Mouse (Mus musculus) lung, embryonic 16.5 days (tissue): ENCODE measurements at regions not wholly inside any gene's neighbourhood (a gene's known extent, or its start where the extent isn't known, plus 50 kb on each side); places are given as distances from the start of the nearest gene placed in this dataset.
"Not testable (repeated sequence)": the region's sequence is repeated elsewhere in the genome, so short reads cannot be mapped to it uniquely, and the experiment has no call there.

Source experiments
- ATAC-seq: fragments of 200-750 bp; cut with Nextera tagmentation; 2 replicates; pipeline ENCODE4 v1.8.0; 2017; ENCODE audit warnings: low read depth, mild to moderate bottlenecking, moderate library complexity
- H3K27ac ChIP-seq: fragments of 300-500 bp; sonication (generic); 2 replicates; pipeline ENCODE4 v1.5.1; 2014; ENCODE audit warnings: mild to moderate bottlenecking, control low read depth, low read length
- H3K27me3 ChIP-seq: fragments of 300-500 bp; sonication (generic); 2 replicates; pipeline ENCODE4 v1.6.1; 2014; ENCODE audit warnings: low read depth, low read length, mixed read lengths; ENCODE audit not compliant: control insufficient read depth, insufficient read depth
- H3K36me3 ChIP-seq: fragments of 300-500 bp; sonication (generic); 2 replicates; pipeline ENCODE4 v1.6.1; 2014; ENCODE audit warnings: low read length; ENCODE audit not compliant: control insufficient read depth, insufficient read depth
- H3K4me1 ChIP-seq: fragments of 300-500 bp; sonication (generic); replicated peaks from 2 replicates; pipeline ENCODE4 v1.6.1; 2014; ENCODE audit warnings: low read length, mixed read lengths; ENCODE audit not compliant: control insufficient read depth, insufficient read depth
- H3K4me2 ChIP-seq: fragments of 300-500 bp; sonication (generic); 2 replicates; pipeline ENCODE4 v1.6.1; 2014; ENCODE audit warnings: low read depth, low read length, control low read depth
- H3K4me3 ChIP-seq: fragments of 300-500 bp; sonication (generic); 2 replicates; pipeline ENCODE4 v1.5.1; 2014; ENCODE audit warnings: mild to moderate bottlenecking, low read length, control low read depth
- H3K9ac ChIP-seq: fragments of 300-500 bp; sonication (generic); 2 replicates; pipeline ENCODE4 v1.6.1; 2014; ENCODE audit warnings: low read length, control low read depth
- H3K9me3 ChIP-seq: fragments of 300-500 bp; sonication (generic); 2 replicates; pipeline ENCODE4 v1.6.1; 2016; ENCODE audit warnings: low read length; ENCODE audit not compliant: control insufficient read depth
- WGBS: fragments of 180-500 bp; shearing (Covaris S2); extraction: QIAGEN DNeasy Blood & Tissue Kit; methylation state at CpG from one replicate; pipeline ENCODE4 v1.1.7; 2014; 5-methylcytosine and 5-hydroxymethylcytosine counted together

GRCm38 (mm10) chr11:93660379-93660778 lies 225.2 kb downstream of the Utp18 start:
- 81% methylated on average over 7 of the region's 7 CpGs for WGBS
- Histone ChIP-seq H3K9ac (no peak overlapping the region), H3K4me2 (no peak overlapping the region), H3K9me3 (no peaks in the 10 kb centered on the region), H3K4me3 (no peak overlapping the region), H3K27me3 (no peaks in the 10 kb centered on the region), H3K36me3 (no peaks in the 10 kb centered on the region), H3K4me1 (no peaks in the 10 kb centered on the region), H3K27ac (no peak overlapping the region)
- no peak for ATAC-seq

GRCm38 (mm10) chr11:93658719-93659118 lies 226.8 kb downstream of the Utp18 start:
- H3K36me3 ChIP-seq = no peaks in the 10 kb centered on the region
- 64% methylated on average over 8 of the region's 8 CpGs for WGBS
- no peaks in the 10 kb centered on the region for H3K4me1 ChIP-seq
- H3K9me3 ChIP-seq = no peaks in the 10 kb centered on the region
- H3K9ac ChIP-seq = no peak overlapping the region
- H3K4me3 ChIP-seq = no peak overlapping the region
- H3K4me2 ChIP-seq = no peak overlapping the region
- H3K27ac ChIP-seq = no peak overlapping the region
- H3K27me3 ChIP-seq = no peaks in the 10 kb centered on the region
- ATAC-seq = no peak

GRCm38 (mm10) chr11:93655602-93656239 lies 229.8 kb downstream of the Utp18 start:
- no peaks in the 10 kb centered on the region for H3K36me3 ChIP-seq
- no peaks in the 10 kb centered on the region for H3K4me1 ChIP-seq
- no peaks in the 10 kb centered on the region for H3K9me3 ChIP-seq
- ATAC-seq = no peak
- no peak overlapping the region for H3K4me3 ChIP-seq
- H3K4me2 ChIP-seq = no peak overlapping the region
- H3K27me3 ChIP-seq = no peaks in the 10 kb centered on the region
- no peak overlapping the region for H3K27ac ChIP-seq
- no peak overlapping the region for H3K9ac ChIP-seq
- WGBS = 88% methylated on average over 9 of the region's 9 CpGs

GRCm38 (mm10) chr11:93653401-93653800 lies 232.2 kb downstream of the Utp18 start:
- H3K4me1 ChIP-seq = no peaks in the 10 kb centered on the region

GRCm38 (mm10) chr11:93651966-93652365 lies 233.6 kb downstream of the Utp18 start:
- not testable (repeated sequence) for H3K4me2 ChIP-seq, H3K27me3 ChIP-seq, H3K27ac ChIP-seq, H3K4me1 ChIP-seq, H3K9me3 ChIP-seq, H3K4me3 ChIP-seq, ATAC-seq, H3K36me3 ChIP-seq, H3K9ac ChIP-seq

More at GRCm38 (mm10) chr11:93653401-93653800, 232.2 kb downstream of the Utp18 start:
- Histone ChIP-seq H3K4me3 (no peak overlapping the region), H3K4me2 (no peak overlapping the region), H3K9ac (no peak overlapping the region), H3K36me3 (no peaks in the 10 kb centered on the region), H3K27me3 (no peaks in the 10 kb centered on the region), H3K9me3 (no peaks in the 10 kb centered on the region), H3K27ac (no peak overlapping the region)
- no peak for ATAC-seq
- WGBS = 86% methylated on average over 3 of the region's 3 CpGs
